Mouse (Mus musculus) liver, embryonic 11.5 days (tissue): ENCODE data around the gene Hsp90aa1. TPM values are rescaled to one million over a fixed set of nuclear protein-coding genes. Genes with fewer than 3 reads are reported as not detected.

Experiments
- ATAC-seq: fragments of 200-750 bp; cut with Nextera tagmentation; replicated peaks from 2 replicates; pipeline ENCODE4 v1.8.0; 2017; ENCODE audit warnings: moderate number of reproducible peaks, mild to moderate bottlenecking, moderate TSS enrichment, moderate library complexity; ENCODE audit not compliant: low FRiP score
- DNase-seq: peaks from one replicate; pipeline ENCODE4 v3.0.0-alpha.2; 2017; ENCODE audit warnings: low spot score
- H3K27ac ChIP-seq: fragments of 300-500 bp; sonication (generic); 2 replicates; pipeline ENCODE4 v1.5.1; 2014; ENCODE audit warnings: mild to moderate bottlenecking, low read depth, low read length, control low read depth
- H3K27me3 ChIP-seq: fragments of 300-500 bp; sonication (generic); replicated peaks from 2 replicates; pipeline ENCODE4 v1.6.1; 2014; ENCODE audit warnings: low read length, mixed read lengths; ENCODE audit not compliant: control insufficient read depth, insufficient read depth
- H3K36me3 ChIP-seq: fragments of 300-500 bp; sonication (generic); 2 replicates; pipeline ENCODE4 v1.6.1; 2014; ENCODE audit warnings: mild to moderate bottlenecking, low read length, moderate library complexity, mixed read lengths; ENCODE audit not compliant: control insufficient read depth, insufficient read depth
- H3K4me1 ChIP-seq: fragments of 300-500 bp; sonication (generic); replicated peaks from 2 replicates; pipeline ENCODE4 v1.6.1; 2014; ENCODE audit warnings: low read length, mixed read lengths; ENCODE audit not compliant: control insufficient read depth, insufficient read depth
- H3K4me2 ChIP-seq: fragments of 300-500 bp; sonication (generic); 2 replicates; pipeline ENCODE4 v1.6.1; 2014; ENCODE audit warnings: mild to moderate bottlenecking, control low read depth, moderate library complexity
- H3K4me3 ChIP-seq: fragments of 300-500 bp; sonication (generic); 2 replicates; pipeline ENCODE4 v1.5.1; 2014; ENCODE audit warnings: low read depth, low read length, control low read depth
- H3K9ac ChIP-seq: fragments of 300-500 bp; sonication (generic); 2 replicates; pipeline ENCODE4 v1.6.1; 2014; ENCODE audit warnings: low read depth, low read length, control low read depth
- H3K9me3 ChIP-seq: fragments of 300-500 bp; sonication (generic); 2 replicates; pipeline ENCODE4 v1.6.1; 2016; ENCODE audit warnings: low read length, inconsistent platforms, mixed read lengths; ENCODE audit not compliant: control insufficient read depth
- WGBS: fragments of 180-500 bp; shearing (Covaris S2); extraction: QIAGEN DNeasy Blood & Tissue Kit; methylation state at CpG from one replicate; pipeline ENCODE4 v1.1.7; 2014; 5-methylcytosine and 5-hydroxymethylcytosine counted together
- microRNA-seq: library from miRNA; unstranded; fragments of <30 nt; microRNA quantifications from one replicate; pipeline ENCODE4, GENCODE M21; 2017; ENCODE audit warnings: borderline number of aligned reads
- polyA plus RNA-seq: library from polyadenylated mRNA; unstranded; fragments of >200 nt; fragmentation: Nextera tagmentation; extraction: Ambion mirVana; gene quantifications from 2 replicates; pipeline ENCODE4 v1.2.1, GENCODE M21; 2014

Hsp90aa1 gene
- polyA plus RNA-seq, 1 experiment from 2014 or later: 1,759 TPM

DNA sequence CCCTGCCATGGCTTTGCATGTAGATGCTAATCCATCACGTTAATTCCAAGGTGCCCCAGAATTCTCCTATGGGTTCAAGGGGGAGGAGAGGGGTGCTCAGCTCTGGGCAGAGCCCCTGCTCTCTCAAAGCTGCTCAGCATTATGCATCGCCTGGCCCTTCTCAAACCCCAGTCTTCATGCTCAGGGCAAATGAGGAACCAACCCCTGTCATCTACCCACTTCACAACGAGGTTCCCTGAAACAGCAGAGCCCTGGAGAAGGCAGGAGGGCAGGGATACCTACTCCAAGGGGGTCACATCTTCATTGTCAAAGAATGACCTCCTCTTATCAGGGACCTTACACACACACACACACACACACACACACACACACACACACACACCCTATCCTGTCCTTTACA, 20.6 kb downstream of the Hsp90aa1 start:
- ATAC-seq (no peak), DNase-seq (no peak)
- no peaks in the 10 kb centered on the region for H3K27me3 ChIP-seq
- no peak overlapping the region for H3K4me2 ChIP-seq
- no peaks in the 10 kb centered on the region for H3K9me3 ChIP-seq
- H3K27ac ChIP-seq: no peak overlapping the region
- no peaks in the 10 kb centered on the region for H3K36me3 ChIP-seq
- no peak overlapping the region for H3K9ac ChIP-seq
- WGBS: 59% methylated on average over 3 of the region's 3 CpGs
- no peaks in the 10 kb centered on the region for H3K4me1 ChIP-seq
- no peak overlapping the region for H3K4me3 ChIP-seq

DNA sequence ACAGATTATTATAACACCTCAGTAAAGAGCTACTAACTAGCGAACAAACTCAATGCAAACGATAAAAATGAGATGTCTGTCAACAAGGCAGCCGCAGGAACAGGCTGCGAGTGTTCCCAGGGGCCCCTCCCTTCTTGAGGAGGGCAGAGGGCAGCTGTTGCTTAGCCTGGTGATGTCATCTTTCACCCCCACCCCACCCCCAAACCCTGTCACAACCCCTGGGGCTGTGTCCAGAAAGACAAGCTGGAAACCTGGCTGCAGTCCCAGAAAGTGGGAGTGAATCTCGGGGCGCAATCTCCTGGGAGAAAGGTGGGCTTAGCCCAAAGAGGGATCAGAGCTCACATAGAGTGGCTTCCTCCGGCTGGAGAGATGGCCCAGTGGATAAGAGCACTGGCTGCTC, 21.3 kb downstream of the Hsp90aa1 start:
- H3K4me2 ChIP-seq: no peak overlapping the region
- no peaks in the 10 kb centered on the region for H3K36me3 ChIP-seq
- H3K27ac ChIP-seq: no peak overlapping the region
- ATAC-seq (no peak), DNase-seq (no peak)
- H3K9ac ChIP-seq: no peak overlapping the region
- H3K27me3 ChIP-seq: no peaks in the 10 kb centered on the region
- WGBS: 53% methylated on average over 7 of the region's 7 CpGs
- no peaks in the 10 kb centered on the region for H3K9me3 ChIP-seq
- H3K4me1 ChIP-seq: no peaks in the 10 kb centered on the region
- H3K4me3 ChIP-seq: no peak overlapping the region

- 42% methylated on average over 5 of the region's 5 CpGs for WGBS
- Histone ChIP-seq H3K4me2 (no peak overlapping the region), H3K9ac (no peak overlapping the region), H3K4me1 (no peaks in the 10 kb centered on the region), H3K36me3 (no peaks in the 10 kb centered on the region), H3K27ac (no peak overlapping the region), H3K27me3 (no peaks in the 10 kb centered on the region), H3K4me3 (no peak overlapping the region), H3K9me3 (no peaks in the 10 kb centered on the region)
- no peak for ATAC-seq
- DNase-seq: no peak
These were observed 28.3 kb downstream of the Hsp90aa1 start for GRCm38 (mm10) chr12:110674243-110674642.

DNA sequence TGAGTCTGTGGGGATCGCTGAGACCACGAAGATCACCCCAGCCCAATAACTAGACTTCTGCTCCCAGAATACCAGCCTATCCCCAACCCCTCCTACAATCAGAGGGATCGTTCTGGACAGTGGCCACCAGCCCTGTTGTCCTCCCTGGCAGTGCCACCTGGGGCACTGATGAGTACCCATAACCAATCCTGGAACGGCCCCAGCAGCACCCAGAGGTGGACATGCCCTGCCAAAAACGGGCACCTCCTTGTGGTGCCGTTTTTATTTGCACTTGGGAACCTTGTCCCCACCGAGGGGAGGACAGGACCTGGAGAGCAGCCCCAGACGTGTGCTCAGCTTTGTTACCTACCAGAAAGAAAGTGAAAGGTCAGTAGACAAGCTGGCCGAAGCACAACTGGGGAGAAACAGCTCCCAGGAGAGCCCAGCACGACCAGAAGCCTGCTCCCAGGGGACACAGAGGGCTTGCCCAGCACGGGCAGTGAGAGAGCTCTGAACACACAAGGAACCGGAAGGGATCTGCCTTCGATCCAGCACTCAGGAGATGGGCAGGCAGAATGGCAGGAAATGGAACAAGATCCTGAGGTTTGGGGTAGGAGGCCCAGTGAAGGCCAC, 35.0 kb downstream of the Hsp90aa1 start:
- Histone ChIP-seq H3K36me3 (peaks cover 51% of the 10 kb centered on the region), H3K27me3 (no peaks in the 10 kb centered on the region), H3K4me1 (no peaks in the 10 kb centered on the region), H3K9ac (no peak overlapping the region), H3K27ac (no peak overlapping the region), H3K4me2 (no peak overlapping the region), H3K9me3 (no peaks in the 10 kb centered on the region), H3K4me3 (no peak overlapping the region)
- ATAC-seq (no peak), DNase-seq (no peak)
- WGBS: 89% methylated on average over 13 of the region's 13 CpGs

DNA sequence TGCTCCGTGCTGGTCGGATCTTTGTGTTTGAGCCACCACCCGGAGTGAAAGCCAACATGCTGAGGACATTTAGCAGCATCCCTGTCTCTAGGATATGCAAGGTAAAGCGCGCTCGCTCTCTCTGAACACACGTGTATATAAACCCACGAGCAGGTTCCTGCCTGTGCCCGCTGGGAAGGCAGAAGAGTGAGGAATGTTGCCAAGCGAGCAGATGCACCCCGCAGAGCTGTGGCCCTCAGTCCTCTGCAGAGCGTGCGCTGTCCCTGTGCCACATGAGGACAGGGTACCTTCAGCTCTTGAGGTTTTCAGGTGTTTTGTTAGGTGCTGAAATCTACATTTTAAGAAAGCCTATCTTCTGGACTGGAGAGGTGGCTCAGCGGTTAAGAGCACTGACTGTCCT, 40.8 kb downstream of the Hsp90aa1 start:
- peaks cover 88% of the 10 kb centered on the region for H3K36me3 ChIP-seq
- no peak for ATAC-seq
- H3K9me3 ChIP-seq: no peaks in the 10 kb centered on the region
- DNase-seq: no peak
- H3K27ac ChIP-seq: no peak overlapping the region
- H3K27me3 ChIP-seq: no peaks in the 10 kb centered on the region
- H3K9ac ChIP-seq: no peak overlapping the region
- no peaks in the 10 kb centered on the region for H3K4me1 ChIP-seq
- no peak overlapping the region for H3K4me3 ChIP-seq
- no peak overlapping the region for H3K4me2 ChIP-seq
- 92% methylated on average over 14 of the region's 14 CpGs for WGBS

DNA sequence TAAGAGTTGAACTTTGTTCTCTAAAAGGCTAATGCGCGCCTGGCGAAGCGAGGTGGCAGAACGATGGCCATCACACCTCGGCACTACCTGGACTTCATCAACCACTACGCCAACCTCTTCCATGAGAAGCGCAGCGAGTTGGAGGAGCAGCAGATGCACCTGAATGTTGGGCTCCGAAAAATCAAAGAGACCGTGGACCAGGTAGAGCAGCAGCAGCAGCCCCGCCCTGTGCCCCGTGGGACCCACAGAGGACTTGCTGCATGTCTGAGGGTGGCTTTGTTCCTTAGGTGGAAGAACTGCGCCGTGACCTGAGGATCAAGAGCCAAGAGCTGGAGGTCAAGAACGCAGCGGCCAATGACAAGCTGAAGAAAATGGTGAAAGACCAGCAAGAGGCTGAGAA, 51.1 kb downstream of the Hsp90aa1 start:
- H3K9ac ChIP-seq: no peak overlapping the region
- no peaks in the 10 kb centered on the region for H3K27me3 ChIP-seq
- H3K27ac ChIP-seq: no peak overlapping the region
- H3K4me2 ChIP-seq: no peak overlapping the region
- peaks cover 80% of the 10 kb centered on the region for H3K36me3 ChIP-seq
- no peak overlapping the region for H3K4me3 ChIP-seq
- ATAC-seq (no peak), DNase-seq (no peak)
- 97% methylated on average over 17 of the region's 17 CpGs for WGBS
- H3K4me1 ChIP-seq: no peaks in the 10 kb centered on the region
- no peaks in the 10 kb centered on the region for H3K9me3 ChIP-seq

GRCm38 (mm10) chr12:110650241-110650641, 52.3 kb downstream of the Hsp90aa1 start:
- Histone ChIP-seq H3K9me3 (no peaks in the 10 kb centered on the region), H3K4me1 (no peaks in the 10 kb centered on the region), H3K4me3 (no peak overlapping the region), H3K27ac (no peak overlapping the region), H3K36me3 (peaks cover 74% of the 10 kb centered on the region), H3K9ac (no peak overlapping the region), H3K4me2 (no peak overlapping the region), H3K27me3 (no peaks in the 10 kb centered on the region)
- ATAC-seq (no peak), DNase-seq (no peak)
- WGBS: 87% methylated on average over 8 of the region's 8 CpGs

Small RNA genes lying within 50 kb of the gene (microRNA-seq; reads per million reads assigned to microRNA genes)
- not detected for gene Gm27299

Other genes starting within 250 kb of the Hsp90aa1 start
- 36.0 and 38.9 TPM in 2 replicates for gene Dync1h1, start 101.3 kb downstream of the Hsp90aa1 start, polyA plus RNA-seq
- not detected in 2 replicates for gene 1700001K19Rik, start 20.1 kb downstream of the Hsp90aa1 start, polyA plus RNA-seq
- 17.7 and 18.2 TPM in 2 replicates for gene Wdr20, start 35.2 kb upstream of the Hsp90aa1 start, polyA plus RNA-seq
- gene Mok, start 138.2 kb upstream of the Hsp90aa1 start, polyA plus RNA-seq: 1.3 and 2.1 TPM in 2 replicates
- 3.3 and 3.8 TPM in 2 replicates for gene Zfp839, start 147.5 kb upstream of the Hsp90aa1 start, polyA plus RNA-seq
- gene Cinp, start 186.4 kb upstream of the Hsp90aa1 start, polyA plus RNA-seq: 144 and 155 TPM in 2 replicates
- 4.4 and 4.7 TPM in 2 replicates for gene Tecpr2, start 186.5 kb upstream of the Hsp90aa1 start, polyA plus RNA-seq